Mouse (Mus musculus) heart, embryonic 11.5 days (tissue): ENCODE measurements at regions not wholly inside any gene's neighbourhood (a gene's known extent, or its start where the extent isn't known, plus 50 kb on each side); places are given as distances from the start of the nearest gene placed in this dataset.

Experiments
- ATAC-seq: fragments of 200-750 bp; cut with Nextera tagmentation; replicated peaks from 2 replicates; pipeline ENCODE4 v1.8.0; 2017; ENCODE audit warnings: moderate library complexity; ENCODE audit not compliant: insufficient number of reproducible peaks, low FRiP score, low TSS enrichment
- H3K27ac ChIP-seq: fragments of 300-500 bp; sonication (generic); 2 replicates; pipeline ENCODE4 v1.5.1; 2014; ENCODE audit warnings: mild to moderate bottlenecking, low read depth, low read length
- H3K27me3 ChIP-seq: fragments of 300-500 bp; sonication (generic); 2 replicates; pipeline ENCODE4 v1.6.1; 2014; ENCODE audit warnings: mild to moderate bottlenecking, low read length, mixed read lengths; ENCODE audit not compliant: control insufficient read depth, insufficient read depth
- H3K36me3 ChIP-seq: fragments of 300-500 bp; sonication (generic); 2 replicates; pipeline ENCODE4 v1.6.1; 2014; ENCODE audit warnings: mild to moderate bottlenecking, low read length, moderate library complexity, mixed read lengths; ENCODE audit not compliant: control insufficient read depth, insufficient read depth
- H3K4me1 ChIP-seq: fragments of 300-500 bp; sonication (generic); 2 replicates; pipeline ENCODE4 v1.6.1; 2014; ENCODE audit warnings: low read length; ENCODE audit not compliant: control insufficient read depth, insufficient read depth
- H3K4me2 ChIP-seq: fragments of 300-500 bp; sonication (generic); 2 replicates; pipeline ENCODE4 v1.6.1; 2014; ENCODE audit warnings: mild to moderate bottlenecking, moderate library complexity
- H3K4me3 ChIP-seq: fragments of 300-500 bp; sonication (generic); 2 replicates; pipeline ENCODE4 v1.5.1; 2014; ENCODE audit warnings: low read depth, low read length
- H3K9ac ChIP-seq: fragments of 300-500 bp; sonication (generic); 2 replicates; pipeline ENCODE4 v1.6.1; 2014; ENCODE audit warnings: mild to moderate bottlenecking, low read depth, low read length, moderate library complexity
- H3K9me3 ChIP-seq: fragments of 300-500 bp; sonication (generic); replicated peaks from 2 replicates; pipeline ENCODE4 v1.6.1; 2016; ENCODE audit warnings: low read length; ENCODE audit not compliant: control insufficient read depth
- WGBS: fragments of 180-500 bp; shearing (Covaris S2); extraction: QIAGEN DNeasy Blood & Tissue Kit; methylation state at CpG from one replicate; pipeline ENCODE4 v1.1.7; 2014; ENCODE audit not compliant: insufficient replicate concordance; 5-methylcytosine and 5-hydroxymethylcytosine counted together

DNA sequence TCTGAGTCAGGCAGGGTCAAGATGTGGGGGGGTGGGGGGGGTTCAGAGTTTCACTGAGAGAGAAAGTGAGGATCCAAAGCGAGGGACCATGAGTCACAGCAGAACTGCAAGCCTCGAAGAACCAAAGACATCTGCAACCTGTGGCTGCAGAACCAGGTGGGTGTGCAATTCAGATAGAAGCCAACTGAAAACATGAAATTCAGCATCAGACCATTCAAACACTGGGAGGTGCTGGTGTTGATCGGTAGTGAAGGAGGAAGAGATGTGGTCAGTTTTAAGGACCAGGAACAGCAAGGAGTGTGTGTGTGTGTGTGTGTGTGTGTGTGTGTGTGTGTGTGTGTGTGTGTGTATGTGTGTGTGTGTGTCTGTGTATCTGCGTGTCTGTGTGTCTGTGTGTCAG is 53.8 kb upstream of the Cd44 start:
- Histone ChIP-seq H3K27ac (no peak overlapping the region), H3K4me2 (no peak overlapping the region), H3K4me3 (no peak overlapping the region), H3K27me3 (no peaks in the 10 kb centered on the region), H3K36me3 (no peaks in the 10 kb centered on the region), H3K9ac (no peak overlapping the region), H3K4me1 (peaks cover 7% of the 10 kb centered on the region), H3K9me3 (no peaks in the 10 kb centered on the region)
- 77% methylated on average over 4 of the region's 4 CpGs for WGBS
- ATAC-seq = no peak
